Mouse (Mus musculus): ENCODE measurements around the gene Zcchc14.

DNA sequence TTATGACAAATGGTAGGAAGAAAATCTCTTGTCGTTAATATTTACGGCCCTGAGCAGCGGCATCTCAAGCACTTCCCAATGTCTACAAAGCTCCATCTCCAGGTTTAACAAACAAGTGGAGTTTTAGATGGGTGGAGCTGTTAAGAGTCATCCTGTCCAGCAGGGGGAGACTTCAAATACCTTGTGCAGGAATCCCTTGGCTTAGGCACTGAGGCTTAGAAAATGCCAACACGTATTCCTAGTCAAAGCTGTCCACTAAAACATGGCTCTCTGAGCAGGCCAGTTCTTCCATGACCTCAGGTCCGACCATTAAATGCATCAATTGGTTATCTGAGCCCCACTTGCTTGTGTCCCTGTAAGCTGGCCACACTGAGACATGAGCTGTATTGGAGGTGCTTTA is 45.0 kb downstream of the Zcchc14 start:
- no peak for TF ChIP-seq POLR2A (IDR thresholded peaks at IDR 0.05; ENCODE audit: control insufficient read depth, low read depth, low read length)
- TF ChIP-seq CTCF (IDR thresholded peaks at IDR 0.05; ENCODE audit: control insufficient read depth, insufficient read depth, insufficient replicate concordance, low read depth, low read length): no peak

All from testis, adult 2 months (tissue).